Mouse (Mus musculus): Measurements from ENCODE around the gene Naip1.
"Not testable (repeated sequence)": the region's sequence is repeated elsewhere in the genome, so short reads cannot be mapped to it uniquely, and the experiment has no call there.

Gene Naip1

GRCm38 (mm10) chr13:100391021-100391420 is 61.6 kb downstream of the Naip1 start:
- not testable (repeated sequence) for DNase-seq (ENCODE audit: low spot score)

GRCm38 (mm10) chr13:100370536-100370935 is 82.1 kb downstream of the Naip1 start:
- no peak for DNase-seq (ENCODE audit: low spot score)
